Mouse (Mus musculus) thymus, postnatal 4 days (tissue): ENCODE measurements at regions not wholly inside any gene's neighbourhood (a gene's known extent, or its start where the extent isn't known, plus 50 kb on each side); places are given as distances from the start of the nearest gene placed in this dataset.

Source experiments
- DNase-seq: peaks from one replicate; pipeline ENCODE4 v3.0.0; 2021

DNA sequence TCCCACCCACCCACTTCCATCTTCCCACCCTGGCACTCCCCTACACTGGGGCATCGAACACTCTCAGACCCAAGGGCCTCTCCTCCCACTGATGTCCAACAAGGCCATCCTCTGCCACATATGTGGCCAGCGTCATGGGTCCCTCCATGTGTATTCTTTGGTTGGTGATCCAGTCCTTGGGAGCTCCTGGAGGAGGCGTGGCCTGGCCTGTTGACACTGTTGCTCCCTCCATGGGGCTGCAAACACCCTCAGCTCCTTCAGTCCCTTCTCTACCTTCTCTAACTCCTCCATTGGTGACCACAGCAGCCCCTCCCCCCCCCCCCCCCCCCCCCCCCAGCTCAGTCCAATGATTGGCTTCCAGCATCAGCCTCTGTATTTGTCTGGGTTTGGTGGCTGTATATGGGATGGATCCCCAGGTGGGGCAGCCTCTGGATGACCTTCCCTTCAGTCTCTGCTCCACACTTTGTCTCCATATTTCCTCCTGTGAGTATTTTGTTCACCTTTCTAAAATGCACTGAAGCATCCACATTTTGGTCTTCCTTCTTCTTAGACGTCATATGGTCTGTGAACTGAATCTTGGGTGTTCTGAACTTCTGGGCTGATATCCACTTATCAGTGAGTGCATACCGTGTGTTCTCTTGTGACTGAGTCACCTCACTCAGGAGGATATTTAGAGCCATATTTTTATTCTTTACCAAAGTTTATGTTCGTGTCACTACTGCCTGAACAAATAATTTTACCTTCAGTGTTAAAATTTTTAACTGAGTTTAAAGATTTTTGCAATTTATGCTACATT lies 82.1 kb upstream of the Tnp1 start:
- no peak for DNase-seq

DNA sequence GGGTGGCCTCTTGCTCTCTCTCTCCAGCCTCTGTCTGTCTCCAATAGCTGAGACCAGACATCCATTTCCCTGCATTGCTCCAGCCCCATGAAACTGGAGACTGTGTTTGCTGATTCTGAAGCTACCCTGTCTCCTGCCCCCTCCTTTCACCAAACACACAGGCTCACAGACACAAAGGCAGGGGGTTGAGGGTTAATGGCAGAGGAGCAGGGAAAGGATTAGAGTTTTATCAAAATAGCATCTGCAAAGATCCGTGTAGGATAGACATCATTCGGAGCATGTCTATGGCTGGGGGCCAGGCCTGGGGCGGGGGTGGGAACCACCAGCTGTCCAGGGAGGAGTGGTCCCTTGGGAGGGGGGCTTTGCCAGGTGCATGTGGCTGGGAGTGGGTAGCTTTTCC lies 73.9 kb upstream of the Tnp1 start:
- no peak for DNase-seq

DNA sequence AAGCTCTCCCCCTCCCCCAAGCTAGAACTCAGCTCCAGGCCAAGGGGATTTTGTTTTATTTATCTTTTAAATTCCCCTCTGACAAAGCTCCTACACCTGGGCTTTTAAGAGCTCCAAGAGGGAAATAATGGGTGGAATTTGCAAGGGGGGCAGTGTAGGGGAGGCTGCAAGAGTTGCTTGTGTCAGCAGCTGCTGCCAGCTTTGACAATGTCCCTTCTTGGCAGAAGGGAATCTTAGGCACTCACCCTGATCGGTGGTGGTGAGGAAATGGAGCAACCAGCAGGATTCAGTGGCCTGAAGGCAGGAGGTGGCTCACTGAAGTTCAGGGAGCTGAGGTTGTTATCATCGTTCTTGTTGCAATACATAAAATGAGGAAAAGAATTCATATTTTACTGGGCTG lies 72.8 kb upstream of the Tnp1 start:
- no peak for DNase-seq

DNA sequence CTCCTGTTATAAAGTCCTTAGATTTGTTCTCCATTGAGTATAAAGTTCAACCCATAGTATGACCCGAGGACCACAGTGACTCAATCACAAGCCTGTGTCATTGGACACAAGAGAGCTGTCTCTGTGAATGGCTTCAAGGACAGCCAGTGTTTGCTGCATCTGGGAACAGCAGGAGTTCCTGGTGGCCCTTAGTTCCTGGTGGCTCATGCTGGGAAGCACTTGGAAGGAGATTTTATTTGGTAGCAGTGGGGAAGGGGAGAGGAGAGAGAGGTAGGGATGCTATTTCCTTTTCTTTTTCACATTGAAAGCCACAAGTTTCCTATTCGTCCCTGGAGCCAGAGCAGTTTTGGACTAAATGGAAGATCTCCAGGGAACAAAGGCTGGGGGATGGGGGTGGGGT lies 69.2 kb upstream of the Tnp1 start:
- DNase-seq, result no peak

DNA sequence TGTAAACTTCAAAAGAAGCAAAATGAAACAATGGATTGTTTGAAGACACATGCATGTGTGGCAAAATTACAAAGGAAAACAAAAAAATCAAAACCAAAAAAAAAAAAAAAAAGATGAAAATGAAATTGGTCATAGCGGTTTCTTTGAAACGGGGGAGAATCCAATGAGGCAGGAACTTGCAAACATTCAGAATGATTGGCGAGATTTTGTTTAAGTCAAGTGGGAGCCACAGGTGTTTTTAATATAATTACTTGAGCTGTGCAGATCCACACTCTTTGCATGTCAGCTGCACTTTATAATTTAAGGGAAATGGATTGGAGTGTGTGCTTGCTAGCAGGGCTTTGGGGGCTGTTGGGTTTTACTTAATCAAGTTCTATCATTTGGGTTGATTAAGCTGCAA lies 67.7 kb upstream of the Tnp1 start:
- no peak for DNase-seq

DNA sequence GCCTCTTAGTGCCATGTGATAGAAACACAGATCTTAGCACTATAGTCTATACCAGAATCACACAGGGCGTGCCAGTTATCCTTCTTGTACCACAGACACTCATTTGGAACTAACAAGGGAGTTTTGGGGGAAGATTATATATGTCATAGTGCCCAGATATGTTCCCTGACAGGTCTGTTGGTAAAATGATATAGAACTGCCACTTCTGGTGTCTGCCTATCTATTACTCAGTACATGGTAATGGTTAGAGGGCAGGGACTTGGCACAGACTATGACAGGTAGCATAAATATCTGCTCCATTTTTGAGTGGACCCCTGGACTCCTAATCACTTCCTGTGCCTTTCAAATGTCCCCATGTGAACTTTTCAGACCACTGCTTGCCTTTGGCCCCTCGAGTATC lies 63.8 kb upstream of the Tnp1 start:
- no peak for DNase-seq

DNA sequence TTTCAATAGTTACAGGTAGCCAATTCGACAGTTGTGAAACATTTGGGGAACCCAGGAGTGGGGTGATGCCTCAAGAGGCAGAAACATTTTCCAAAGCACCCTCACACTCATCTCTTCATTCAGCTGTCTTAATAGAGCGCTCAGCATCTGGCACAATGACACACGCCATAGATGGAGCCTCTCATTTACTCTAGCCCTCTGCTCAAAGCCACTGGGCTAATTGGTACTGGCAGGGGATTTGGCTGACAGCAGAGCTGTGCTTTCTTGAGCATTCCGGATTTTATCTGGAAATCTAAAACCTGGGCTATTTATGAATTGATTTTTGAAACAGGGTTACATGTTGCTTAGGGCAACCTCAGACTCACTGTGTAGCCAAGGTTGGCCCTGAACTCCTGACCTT lies 61.4 kb upstream of the Tnp1 start:
- no peak for DNase-seq

DNA sequence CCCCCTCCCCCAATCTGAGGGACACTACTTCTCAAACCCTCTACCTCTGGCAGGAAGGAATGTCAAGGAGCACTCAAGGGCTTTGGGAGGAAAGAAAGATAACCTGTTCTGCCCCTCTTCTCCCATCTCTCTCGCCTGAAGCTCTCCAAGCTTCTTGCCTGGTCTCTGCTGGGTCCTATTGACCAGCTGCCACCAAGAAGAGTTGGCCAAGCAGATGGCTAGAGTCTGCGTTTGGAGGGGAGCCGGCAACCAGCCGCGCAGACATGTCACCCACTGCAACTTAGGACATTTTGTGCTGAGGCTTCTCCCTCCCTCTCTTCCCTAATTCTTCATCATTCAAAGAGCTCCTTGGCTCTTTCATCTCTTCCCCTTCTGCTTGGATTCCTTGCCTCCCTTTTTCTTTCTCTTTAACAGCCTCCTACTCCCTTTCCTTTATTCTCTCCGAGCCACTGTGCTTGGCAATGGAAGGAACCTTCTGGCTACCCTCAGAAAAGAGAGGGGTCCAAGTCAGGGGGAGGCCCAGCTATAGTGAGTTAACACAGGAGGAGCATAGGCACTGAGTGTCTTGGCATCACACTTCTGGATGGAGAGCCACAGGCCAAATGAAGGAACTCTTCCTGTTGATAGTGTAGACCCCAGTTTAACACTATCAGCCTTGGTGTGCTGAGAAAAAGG lies 60.1 kb upstream of the Tnp1 start:
- no peak for DNase-seq

DNA sequence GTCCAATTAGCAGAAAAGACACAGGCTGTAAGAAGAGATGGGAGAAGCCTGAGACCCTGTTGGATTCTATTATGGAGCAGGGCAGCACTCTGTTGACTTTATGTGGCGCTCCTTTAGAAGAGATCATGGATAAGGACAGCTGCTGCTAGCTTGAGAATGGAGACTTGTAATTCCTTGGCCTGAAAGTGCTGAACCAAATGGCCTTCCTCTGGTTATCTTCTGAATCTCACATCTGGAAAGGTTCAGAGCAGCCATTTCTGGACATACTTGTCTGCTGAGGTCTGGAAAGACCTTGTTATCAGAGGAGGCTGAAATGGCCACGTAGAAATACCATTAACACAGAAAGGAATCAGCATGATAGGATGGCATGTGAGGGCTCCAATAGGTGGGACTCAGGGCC lies 59.5 kb upstream of the Tnp1 start:
- DNase-seq, result no peak

DNA sequence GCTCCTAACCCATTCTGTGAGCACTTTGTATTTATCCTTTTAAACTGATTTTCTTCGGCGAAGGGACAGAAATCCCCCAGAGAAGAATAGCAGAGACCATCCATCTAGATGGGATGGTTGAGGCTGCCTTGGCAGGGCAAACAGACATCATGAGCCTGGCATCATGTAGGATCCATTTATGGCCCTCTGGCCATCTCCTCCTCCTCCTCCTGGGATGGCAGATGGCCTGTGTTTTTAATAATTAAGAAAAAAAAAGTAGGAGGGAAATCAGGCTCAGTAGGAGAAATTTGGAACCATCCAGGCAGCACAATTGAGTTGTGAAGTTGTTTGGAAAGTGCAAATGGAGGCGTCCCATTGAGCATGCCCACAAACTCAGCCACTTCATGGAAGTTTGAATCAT lies 58.8 kb upstream of the Tnp1 start:
- DNase-seq, result no peak

DNA sequence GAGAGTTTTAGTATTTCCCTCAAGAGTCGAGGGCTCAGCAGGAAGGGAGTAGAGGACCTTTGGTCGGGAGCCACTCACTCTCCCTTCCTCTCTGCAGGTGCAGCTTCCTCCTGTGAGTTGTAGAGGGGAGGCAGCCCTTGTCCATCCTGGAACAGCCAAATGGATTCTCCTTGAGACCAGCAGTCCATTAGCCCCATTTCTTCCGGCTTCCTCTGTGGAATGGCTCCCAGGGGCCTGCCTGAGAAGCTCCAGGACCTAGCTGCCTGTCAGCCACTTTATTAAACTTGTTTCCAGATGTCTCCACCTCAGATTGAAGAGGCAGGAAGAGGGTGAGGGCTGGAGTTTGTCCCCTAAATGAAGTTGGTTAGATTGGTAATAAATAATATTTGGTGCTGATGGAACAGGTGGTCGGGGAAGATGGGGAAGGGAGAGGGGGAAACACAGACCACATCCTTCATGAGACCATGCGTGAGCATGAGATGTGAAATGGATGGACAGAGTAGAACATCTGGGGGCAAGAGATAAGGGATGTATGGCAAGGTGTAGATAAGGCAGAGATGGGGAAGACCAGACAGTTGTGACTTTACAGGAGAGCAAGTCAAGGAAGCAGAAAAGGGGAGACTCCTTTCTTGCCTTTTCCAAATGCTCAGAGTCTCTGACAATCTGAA lies 56.7 kb upstream of the Tnp1 start:
- no peak for DNase-seq

DNA sequence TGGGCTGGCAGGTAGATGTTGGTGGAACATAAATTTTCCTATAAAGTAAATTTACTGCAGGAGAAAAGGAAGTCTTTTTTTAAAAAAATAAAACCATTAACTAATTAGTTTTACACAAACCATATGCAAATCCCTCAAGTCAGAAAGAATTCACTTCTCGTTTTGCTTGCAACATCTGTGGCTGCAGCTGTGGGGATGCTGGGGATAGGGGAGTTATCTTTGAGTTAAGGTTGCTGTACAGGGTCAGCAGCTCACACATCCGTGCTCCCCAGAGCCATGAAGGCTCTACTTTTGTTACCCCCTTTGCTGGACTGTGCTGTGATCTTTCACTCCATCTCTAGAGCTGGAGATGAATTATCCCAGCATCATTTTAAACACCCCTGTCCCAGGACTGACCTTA lies 54.4 kb upstream of the Tnp1 start:
- no peak for DNase-seq
